Mouse (Mus musculus) midbrain, embryonic 11.5 days (tissue): Measurements from ENCODE around the gene Plxna2. TPM values are rescaled to one million over a fixed set of nuclear protein-coding genes. Genes with fewer than 3 reads are reported as not detected.

Experiments used
- ATAC-seq: fragments of 200-750 bp; cut with Nextera tagmentation; 2 replicates; pipeline ENCODE4 v1.8.0; 2017; ENCODE audit warnings: moderate TSS enrichment, moderate library complexity; ENCODE audit not compliant: low FRiP score
- DNase-seq: peaks from one replicate; pipeline ENCODE4 v3.0.0; 2015; ENCODE audit warnings: low spot score; ENCODE audit errors: missing footprints
- H3K27ac ChIP-seq: fragments of 300-500 bp; sonication (generic); 2 replicates; pipeline ENCODE4 v1.5.1; 2014; ENCODE audit warnings: low read depth, low read length
- H3K27me3 ChIP-seq: fragments of 300-500 bp; sonication (generic); 2 replicates; pipeline ENCODE4 v1.6.1; 2014; ENCODE audit warnings: mild to moderate bottlenecking, low read length, moderate library complexity, mixed read lengths; ENCODE audit not compliant: control insufficient read depth, insufficient read depth
- H3K36me3 ChIP-seq: fragments of 300-500 bp; sonication (generic); 2 replicates; pipeline ENCODE4 v1.6.1; 2014; ENCODE audit warnings: mild to moderate bottlenecking, low read length, moderate library complexity, mixed read lengths; ENCODE audit not compliant: control insufficient read depth, insufficient read depth
- H3K4me1 ChIP-seq: fragments of 300-500 bp; sonication (generic); 2 replicates; pipeline ENCODE4 v1.6.1; 2014; ENCODE audit warnings: low read length; ENCODE audit not compliant: control insufficient read depth, insufficient read depth
- H3K4me2 ChIP-seq: fragments of 300-500 bp; sonication (generic); 2 replicates; pipeline ENCODE4 v1.6.1; 2014; ENCODE audit warnings: mild to moderate bottlenecking, moderate library complexity
- H3K4me3 ChIP-seq: fragments of 300-500 bp; sonication (generic); 2 replicates; pipeline ENCODE4 v1.5.1; 2014; ENCODE audit warnings: low read depth, low read length
- H3K9ac ChIP-seq: fragments of 300-500 bp; sonication (generic); 2 replicates; pipeline ENCODE4 v1.6.1; 2014; ENCODE audit warnings: low read length
- H3K9me3 ChIP-seq: fragments of 300-500 bp; sonication (generic); 2 replicates; pipeline ENCODE4 v1.6.1; 2016; ENCODE audit warnings: low read length; ENCODE audit not compliant: control insufficient read depth
- WGBS: fragments of 180-500 bp; shearing (Covaris S2); extraction: QIAGEN DNeasy Blood & Tissue Kit; methylation state at CpG from one replicate; pipeline ENCODE4 v1.1.7; 2014; 5-methylcytosine and 5-hydroxymethylcytosine counted together
- polyA plus RNA-seq: library from polyadenylated mRNA; unstranded; fragments of >200 nt; fragmentation: Nextera tagmentation; extraction: Ambion mirVana; gene quantifications from 2 replicates; pipeline ENCODE4 v1.2.1, GENCODE M21; 2014

Plxna2 gene
- polyA plus RNA-seq, 1 experiment from 2014 or later, result 10.7 TPM

- no peaks in the 10 kb centered on the region for H3K36me3 ChIP-seq
- H3K27me3 ChIP-seq, result no peaks in the 10 kb centered on the region
- H3K9ac ChIP-seq, result no peak overlapping the region
- DNase-seq (no peak), ATAC-seq (no peak)
- H3K9me3 ChIP-seq, result no peaks in the 10 kb centered on the region
- H3K4me2 ChIP-seq, result no peak overlapping the region
- H3K4me3 ChIP-seq, result no peak overlapping the region
- H3K4me1 ChIP-seq, result no peaks in the 10 kb centered on the region
- H3K27ac ChIP-seq, result no peak overlapping the region
Measured at GRCm38 (mm10) chr1:194828316-194828715, 210.3 kb downstream of the Plxna2 start.

- no peak overlapping the region for H3K4me2 ChIP-seq
- no peaks in the 10 kb centered on the region for H3K36me3 ChIP-seq
- no peaks in the 10 kb centered on the region for H3K27me3 ChIP-seq
- H3K9ac ChIP-seq, result no peak overlapping the region
- H3K9me3 ChIP-seq, result no peaks in the 10 kb centered on the region
- H3K27ac ChIP-seq, result no peak overlapping the region
- H3K4me3 ChIP-seq, result no peak overlapping the region
- no peak for ATAC-seq
- H3K4me1 ChIP-seq, result no peaks in the 10 kb centered on the region
- DNase-seq, result no peak
Measured at GRCm38 (mm10) chr1:194835238-194835637, 217.2 kb downstream of the Plxna2 start.

- Histone ChIP-seq H3K27ac (no peak overlapping the region), H3K4me2 (no peak overlapping the region), H3K27me3 (no peaks in the 10 kb centered on the region), H3K4me3 (no peak overlapping the region), H3K9ac (no peak overlapping the region), H3K9me3 (no peaks in the 10 kb centered on the region), H3K4me1 (no peaks in the 10 kb centered on the region), H3K36me3 (no peaks in the 10 kb centered on the region)
- 76% methylated on average over 3 of the region's 3 CpGs for WGBS
- ATAC-seq, result no peak
- DNase-seq, result no peak
Measured at GRCm38 (mm10) chr1:194836182-194836581, 218.2 kb downstream of the Plxna2 start.

GRCm38 (mm10) chr1:194836671-194837070, 218.7 kb downstream of the Plxna2 start:
- Histone ChIP-seq H3K4me3 (no peak overlapping the region), H3K4me1 (no peaks in the 10 kb centered on the region), H3K9ac (no peak overlapping the region), H3K27ac (no peak overlapping the region), H3K9me3 (no peaks in the 10 kb centered on the region), H3K36me3 (no peaks in the 10 kb centered on the region), H3K27me3 (no peaks in the 10 kb centered on the region), H3K4me2 (no peak overlapping the region)
- 82% methylated on average over 4 of the region's 4 CpGs for WGBS
- ATAC-seq (no peak), DNase-seq (no peak)

GRCm38 (mm10) chr1:194839230-194839910, 221.4 kb downstream of the Plxna2 start:
- H3K9ac ChIP-seq, result no peak overlapping the region
- H3K4me3 ChIP-seq, result no peak overlapping the region
- no peak overlapping the region for H3K4me2 ChIP-seq
- WGBS, result 33% methylated on average over 1 of the region's 1 CpGs
- peak; percentile 88 for DNase-seq
- H3K27ac ChIP-seq, result no peak overlapping the region
- no peak for ATAC-seq
- H3K27me3 ChIP-seq, result no peaks in the 10 kb centered on the region
- H3K9me3 ChIP-seq, result no peaks in the 10 kb centered on the region
- H3K36me3 ChIP-seq, result no peaks in the 10 kb centered on the region
- H3K4me1 ChIP-seq, result no peaks in the 10 kb centered on the region

GRCm38 (mm10) chr1:194843020-194843419, 225.0 kb downstream of the Plxna2 start:
- no peak overlapping the region for H3K9ac ChIP-seq
- no peak overlapping the region for H3K4me3 ChIP-seq
- H3K4me1 ChIP-seq, result no peaks in the 10 kb centered on the region
- WGBS, result 84% methylated on average over 2 of the region's 2 CpGs
- H3K4me2 ChIP-seq, result no peak overlapping the region
- H3K36me3 ChIP-seq, result no peaks in the 10 kb centered on the region
- DNase-seq (no peak), ATAC-seq (no peak)
- H3K27ac ChIP-seq, result no peak overlapping the region
- no peaks in the 10 kb centered on the region for H3K9me3 ChIP-seq
- H3K27me3 ChIP-seq, result no peaks in the 10 kb centered on the region

GRCm38 (mm10) chr1:194847014-194847413, 229.0 kb downstream of the Plxna2 start:
- H3K9me3 ChIP-seq, result no peaks in the 10 kb centered on the region
- WGBS, result 95% methylated on average over 4 of the region's 4 CpGs
- no peak for ATAC-seq
- H3K4me2 ChIP-seq, result no peak overlapping the region
- no peak overlapping the region for H3K9ac ChIP-seq
- no peak overlapping the region for H3K27ac ChIP-seq
- no peaks in the 10 kb centered on the region for H3K4me1 ChIP-seq
- DNase-seq, result no peak
- no peaks in the 10 kb centered on the region for H3K36me3 ChIP-seq
- H3K4me3 ChIP-seq, result no peak overlapping the region
- no peaks in the 10 kb centered on the region for H3K27me3 ChIP-seq

- Histone ChIP-seq H3K9me3 (no peaks in the 10 kb centered on the region), H3K36me3 (no peaks in the 10 kb centered on the region), H3K4me1 (no peaks in the 10 kb centered on the region), H3K9ac (no peak overlapping the region), H3K27ac (no peak overlapping the region), H3K27me3 (no peaks in the 10 kb centered on the region), H3K4me2 (no peak overlapping the region), H3K4me3 (no peak overlapping the region)
- WGBS, result 74% methylated on average over 4 of the region's 4 CpGs
- DNase-seq, result no peak
- no peak for ATAC-seq
Measured at GRCm38 (mm10) chr1:194851242-194852064, 233.4 kb downstream of the Plxna2 start.

- Histone ChIP-seq H3K36me3 (no peaks in the 10 kb centered on the region), H3K9me3 (no peaks in the 10 kb centered on the region), H3K27ac (no peak overlapping the region), H3K4me3 (no peak overlapping the region), H3K4me1 (no peaks in the 10 kb centered on the region), H3K4me2 (no peak overlapping the region), H3K27me3 (no peaks in the 10 kb centered on the region), H3K9ac (no peak overlapping the region)
- DNase-seq (no peak), ATAC-seq (no peak)
- WGBS, result 83% methylated on average over 2 of the region's 2 CpGs
Measured at GRCm38 (mm10) chr1:194852065-194852358, 234.0 kb downstream of the Plxna2 start.
